Mouse (Mus musculus): ENCODE measurements around the gene Mlxipl.

DNA sequence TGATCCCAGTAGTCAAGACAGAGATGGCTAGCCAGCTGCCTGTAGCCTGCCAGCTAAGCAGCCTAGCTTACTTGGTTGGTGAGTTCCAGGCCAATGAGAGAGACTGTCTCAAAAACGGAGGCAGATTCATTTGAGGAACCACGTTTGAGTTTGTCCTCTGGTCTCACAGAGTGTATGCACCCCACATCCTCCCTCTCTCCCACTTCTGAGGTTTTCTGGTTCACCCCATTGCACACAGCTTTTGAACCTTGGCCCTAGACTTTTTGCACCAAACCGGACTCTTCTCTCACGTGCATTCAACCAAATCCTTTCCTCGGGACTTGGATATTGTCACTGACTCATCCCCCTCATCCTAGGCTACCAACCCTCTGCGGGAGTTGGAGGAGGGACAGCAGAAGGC is 20.3 kb downstream of the Mlxipl start:
- TF ChIP-seq CTCF (IDR thresholded peaks at IDR 0.05; ENCODE audit: insufficient read depth, low read length) (no peak), POLR2A (IDR thresholded peaks at IDR 0.05; ENCODE audit: borderline replicate concordance, extremely low read depth, low read depth, low read length) (no peak)
